Mouse (Mus musculus): ENCODE measurements around the gene Siah1a.

- no peak for TF ChIP-seq CTCF (IDR thresholded peaks at IDR 0.05; ENCODE audit: low read depth, low read length)
- no peak for TF ChIP-seq POLR2A (IDR thresholded peaks at IDR 0.05; ENCODE audit: extremely low read depth, insufficient read depth, low read length)
Observed at GRCm38 (mm10) chr8:86789576-86789975, 43.8 kb upstream of the Siah1a start.

Data from liver, adult 2 months (tissue).